Mouse (Mus musculus) olfactory bulb, adult 2 months (tissue): ENCODE results near the gene Tppp2.

Experiments
- CTCF ChIP-seq: fragments of 200-500 bp; IDR thresholded peaks from 2 replicates; pipeline ENCODE4 v1.5.1; 2012; ENCODE audit warnings: low read depth, mild to moderate bottlenecking, low read length, moderate library complexity; ENCODE audit not compliant: insufficient read depth
- POLR2A ChIP-seq: fragments of 200-500 bp; IDR thresholded peaks from 2 replicates; pipeline ENCODE4 v1.6.1; 2012; ENCODE audit warnings: mild to moderate bottlenecking, low read depth, low read length, moderate library complexity; ENCODE audit not compliant: insufficient read depth

DNA sequence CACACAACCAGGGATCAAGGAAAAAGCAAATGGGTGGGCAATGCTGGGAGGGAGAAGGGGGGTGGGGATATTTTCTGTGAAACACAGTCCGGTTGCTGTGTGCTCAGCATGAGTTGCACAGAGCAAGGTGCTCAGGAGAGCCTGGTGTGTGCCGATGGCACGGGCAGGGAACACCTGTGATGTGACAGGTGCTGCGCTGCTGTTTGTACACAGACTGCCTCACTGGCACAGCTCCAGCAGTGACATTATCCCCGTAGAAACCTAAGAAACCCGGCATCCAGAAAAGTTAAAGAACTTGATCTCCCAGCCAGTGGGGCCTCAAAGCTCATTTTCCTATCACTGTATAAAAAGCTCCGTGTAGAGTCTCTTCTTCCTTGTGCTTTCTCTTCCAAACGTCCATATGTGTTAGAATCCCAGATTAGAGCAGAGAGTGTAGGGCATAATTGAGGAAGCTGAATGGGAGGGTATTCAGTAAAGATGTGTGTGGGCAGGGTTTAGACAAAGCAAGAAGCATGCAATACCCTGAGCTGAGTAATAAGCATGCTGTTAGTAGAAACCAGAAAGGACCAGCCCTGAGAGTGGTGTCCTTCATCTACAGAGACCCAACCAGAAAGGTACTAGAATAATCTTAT lies 21.6 kb upstream of the Tppp2 start:
- TF ChIP-seq CTCF (no peak), POLR2A (no peak)
